Comparison of ENCODE assay signal across 19 mouse cellular contexts in genomic region chr8:126570521-126571040, GRCm38 (mm10). TPM values are rescaled to one million over a fixed set of nuclear protein-coding genes. Genes with fewer than 3 reads are reported as not detected.
DNase-seq lines count a peak whose midpoint lies in the region; ATAC-seq and TF ChIP-seq lines count a peak whose summit lies in the region.
"Had no signal": no experiment of that assay in that cellular context is flagged by ENCODE, and none has a peak within 500 bp of the region (broad histone marks: within the 10 kb centered on the region; RNA-seq: fewer than 3 reads in every experiment).

No protein-coding gene starts in this region.

- TF ChIP-seq EP300 in heart, adult 2 months (IDR thresholded peaks at IDR 0.05; ENCODE audit: insufficient read depth, low read depth, low read length), result no peak
- no peak for TF ChIP-seq EP300 in liver, postnatal 0 days (IDR thresholded peaks at IDR 0.05; ENCODE audit: low read depth)

- intact Hi-C loops in heart, adult 2 months (cut with DNase I), result no loop called here

- H3K4me3 ChIP-seq in heart, adult 2 months, result no peak overlapping the region
- no peak overlapping the region for H3K4me3 ChIP-seq in heart, embryonic 11.5 days (ENCODE audit: low read depth, low read length)
- no peak overlapping the region for H3K4me3 ChIP-seq in liver, postnatal 0 days (ENCODE audit: low read depth, low read length)
- no peak overlapping the region for H3K4me3 ChIP-seq in liver, embryonic 11.5 days (ENCODE audit: low read depth, low read length)
- no peak overlapping the region for H3K4me3 ChIP-seq in neural tube, embryonic 15.5 days (replicated peaks)
- H3K4me3 ChIP-seq: heart, embryonic 13.5 days; hindbrain, embryonic 12.5 days had no signal

- peak overlapping the region; percentile 13; the same call in 1 of the 2 replicates for H3K27ac ChIP-seq in heart, adult 2 months
- no peak overlapping the region for H3K27ac ChIP-seq in heart, embryonic 11.5 days (ENCODE audit: low read depth, low read length)
- H3K27ac ChIP-seq in liver, postnatal 0 days (ENCODE audit: low read depth), result no peak overlapping the region
- no peak overlapping the region for H3K27ac ChIP-seq in liver, embryonic 11.5 days (ENCODE audit: low read depth, low read length)
- H3K27ac ChIP-seq in neural tube, embryonic 15.5 days (replicated peaks), result no peak overlapping the region
- H3K27ac ChIP-seq: heart, embryonic 13.5 days; hindbrain, embryonic 12.5 days; hindbrain, postnatal 0 days had no signal

- TF ChIP-seq POLR2A in heart, adult 2 months (IDR thresholded peaks at IDR 0.05; ENCODE audit: insufficient read depth, low read depth, low read length), result no peak

- DNase-seq in heart, adult 2 months, result no peak
- DNase-seq in liver, postnatal 0 days, result no peak
- DNase-seq in liver, embryonic 11.5 days (ENCODE audit: low spot score), result no peak
- no peak for DNase-seq in neural tube, embryonic 10.5 days (ENCODE audit: extremely low spot score, low spot score)
- no peak for DNase-seq in cerebellum, adult 18-20 months
- DNase-seq: adrenal gland, adult 2 months; adrenal gland, postnatal 25 days; cerebellum, adult 11 months; cerebellum, adult 9-10 months; cerebellum, postnatal 25 days; gastrocnemius, postnatal 14 days; heart, postnatal 36 days; kidney, adult 11 months had no signal

- TF ChIP-seq CTCF in heart, adult 2 months (IDR thresholded peaks at IDR 0.05), result no peak
- TF ChIP-seq CTCF in liver, postnatal 0 days (IDR thresholded peaks at IDR 0.05; ENCODE audit: low read depth), result no peak

- no peaks in the 10 kb centered on the region for H3K79me2 ChIP-seq in heart, adult 2 months (replicated peaks; ENCODE audit: control insufficient read depth, insufficient read depth, low read length)

- no peaks in the 10 kb centered on the region for H3K9me3 ChIP-seq in heart, embryonic 11.5 days (replicated peaks; ENCODE audit: control insufficient read depth, low read length)
- H3K9me3 ChIP-seq in liver, postnatal 0 days (ENCODE audit: low read length), result no peaks in the 10 kb centered on the region
- H3K9me3 ChIP-seq in liver, embryonic 11.5 days (ENCODE audit: control insufficient read depth, low read length), result no peaks in the 10 kb centered on the region
- no peaks in the 10 kb centered on the region for H3K9me3 ChIP-seq in neural tube, embryonic 15.5 days (replicated peaks)
- H3K9me3 ChIP-seq: heart, embryonic 13.5 days; hindbrain, embryonic 12.5 days had no signal

- no peak overlapping the region for H3K9ac ChIP-seq in heart, adult 2 months (ENCODE audit: low read depth, low read length)
- no peak overlapping the region for H3K9ac ChIP-seq in heart, embryonic 11.5 days (ENCODE audit: low read depth, low read length)
- H3K9ac ChIP-seq in liver, postnatal 0 days (replicated peaks), result no peak overlapping the region
- no peak overlapping the region for H3K9ac ChIP-seq in liver, embryonic 11.5 days (ENCODE audit: low read depth, low read length)
- H3K9ac ChIP-seq in neural tube, embryonic 15.5 days (replicated peaks), result no peak overlapping the region
- H3K9ac ChIP-seq: heart, embryonic 13.5 days; hindbrain, embryonic 12.5 days had no signal

- H3K27me3 ChIP-seq in heart, adult 2 months (ENCODE audit: control insufficient read depth, insufficient read depth, low read length), result no peaks in the 10 kb centered on the region
- no peaks in the 10 kb centered on the region for H3K27me3 ChIP-seq in heart, embryonic 11.5 days (ENCODE audit: control insufficient read depth, insufficient read depth, low read length)
- no peaks in the 10 kb centered on the region for H3K27me3 ChIP-seq in liver, postnatal 0 days (ENCODE audit: insufficient read depth, low read length)
- H3K27me3 ChIP-seq in liver, embryonic 11.5 days (replicated peaks; ENCODE audit: control insufficient read depth, insufficient read depth, low read length), result no peaks in the 10 kb centered on the region
- H3K27me3 ChIP-seq in neural tube, embryonic 15.5 days (replicated peaks), result no peaks in the 10 kb centered on the region
- H3K27me3 ChIP-seq: heart, embryonic 13.5 days; hindbrain, embryonic 12.5 days had no signal

- H3K4me2 ChIP-seq in heart, embryonic 11.5 days, result no peak overlapping the region
- peak overlapping the region; percentile 9; the same call in 1 of the 2 replicates for H3K4me2 ChIP-seq in liver, postnatal 0 days (ENCODE audit: low read depth, low read length)
- H3K4me2 ChIP-seq in liver, embryonic 11.5 days, result no peak overlapping the region
- no peak overlapping the region for H3K4me2 ChIP-seq in neural tube, embryonic 15.5 days
- H3K4me2 ChIP-seq: heart, embryonic 13.5 days; hindbrain, embryonic 12.5 days had no signal

- no peak for ATAC-seq in heart, embryonic 11.5 days (replicated peaks; ENCODE audit: insufficient number of reproducible peaks, low FRiP score, low TSS enrichment)
- no peak for ATAC-seq in liver, postnatal 0 days
- ATAC-seq in liver, embryonic 11.5 days (replicated peaks; ENCODE audit: low FRiP score), result no peak
- ATAC-seq in neural tube, embryonic 15.5 days (ENCODE audit: low FRiP score), result 0 out of 2 replicates have a peak, but pooled peaks have one; percentile 7
- ATAC-seq: forebrain, embryonic 14.5 days; hindbrain, postnatal 0 days had no signal

- 73% methylated on average over 9 of the region's 9 CpGs for WGBS in heart, adult 2 months
- WGBS in heart, embryonic 11.5 days (ENCODE audit: insufficient replicate concordance), result 76% methylated on average over 9 of the region's 9 CpGs
- 64% methylated on average over 9 of the region's 9 CpGs for WGBS in liver, postnatal 0 days (ENCODE audit: insufficient replicate concordance)
- 80% methylated on average over 9 of the region's 9 CpGs for WGBS in liver, embryonic 11.5 days
- 52% methylated on average over 9 of the region's 9 CpGs for WGBS in neural tube, embryonic 15.5 days

- peaks cover 22% of the 10 kb centered on the region for H3K4me1 ChIP-seq in heart, adult 2 months (ENCODE audit: control insufficient read depth, insufficient read depth, low read length)
- peaks cover 28% of the 10 kb centered on the region for H3K4me1 ChIP-seq in heart, embryonic 11.5 days (ENCODE audit: control insufficient read depth, insufficient read depth, low read length)
- peaks cover 30% of the 10 kb centered on the region for H3K4me1 ChIP-seq in liver, postnatal 0 days (ENCODE audit: insufficient read depth)
- no peaks in the 10 kb centered on the region for H3K4me1 ChIP-seq in liver, embryonic 11.5 days (replicated peaks; ENCODE audit: control insufficient read depth, insufficient read depth, low read length)
- peaks cover 35% of the 10 kb centered on the region for H3K4me1 ChIP-seq in neural tube, embryonic 15.5 days

- H3K36me3 ChIP-seq in heart, adult 2 months (ENCODE audit: control insufficient read depth, insufficient read depth, low read length), result no peaks in the 10 kb centered on the region
- no peaks in the 10 kb centered on the region for H3K36me3 ChIP-seq in heart, embryonic 11.5 days (ENCODE audit: control insufficient read depth, insufficient read depth, low read length)
- H3K36me3 ChIP-seq in liver, postnatal 0 days (replicated peaks; ENCODE audit: insufficient read depth, low read length), result no peaks in the 10 kb centered on the region
- H3K36me3 ChIP-seq in liver, embryonic 11.5 days (ENCODE audit: control insufficient read depth, insufficient read depth, low read length), result no peaks in the 10 kb centered on the region
- H3K36me3 ChIP-seq in neural tube, embryonic 15.5 days, result no peaks in the 10 kb centered on the region
- H3K36me3 ChIP-seq: heart, embryonic 13.5 days; hindbrain, embryonic 12.5 days had no signal

RNA-seq across cellular contexts. Expression of gene Irf2bp2, which starts 23.2 kb away (rescaled TPM):
- total RNA-seq in heart, adult 2 months (2021), result 100 to 1,000 TPM in 1 of 2 experiments, 10 to 100 TPM in 1; 56.3 to 132 TPM
- 33.8 and 37.3 TPM in 2 replicates for polyA plus RNA-seq in heart, adult 2 months (2012; rRNA removed)
- 5.9 and 6.5 TPM in 2 replicates for polyA plus RNA-seq in heart, embryonic 11.5 days (2014; fragmentation: Nextera tagmentation; extraction: Ambion mirVana)
- polyA plus RNA-seq in liver, postnatal 0 days (2015; fragmentation: Nextera tagmentation; extraction: Ambion mirVana), result 5.0 and 6.2 TPM in 2 replicates
- polyA plus RNA-seq in liver, embryonic 11.5 days (2014; fragmentation: Nextera tagmentation; extraction: Ambion mirVana), result 5.9 and 7.3 TPM in 2 replicates
- polyA plus RNA-seq in neural tube, embryonic 15.5 days (2015; fragmentation: Nextera tagmentation; extraction: Ambion mirVana), result 9.8 and 10.4 TPM in 2 replicates
